Mouse (Mus musculus): Measurements from ENCODE around the gene Ap1m1.

GRCm38 (mm10) chr8:72218781-72219540, 20.9 kb upstream of the Ap1m1 start:
- TF ChIP-seq CTCF (IDR thresholded peaks at IDR 0.05; ENCODE audit: low read depth) = no peak
- no peak for TF ChIP-seq EP300 (IDR thresholded peaks at IDR 0.05; ENCODE audit: low read depth)

Data from liver, postnatal 0 days (tissue).